Mouse (Mus musculus) hindbrain, postnatal 0 days (tissue): ENCODE measurements around the gene Cbx2. TPM values are rescaled to one million over a fixed set of nuclear protein-coding genes. Genes with fewer than 3 reads are reported as not detected.

Experiments used
- ATAC-seq: fragments of 200-750 bp; cut with Nextera tagmentation; 2 replicates; pipeline ENCODE4 v1.8.0; 2017; ENCODE audit warnings: mild to moderate bottlenecking, moderate TSS enrichment, moderate library complexity
- DNase-seq: peaks from one replicate; pipeline ENCODE4 v3.0.0-alpha.2; 2015; ENCODE audit warnings: low spot score
- H3K27ac ChIP-seq: fragments of 300-500 bp; sonication (generic); 2 replicates; pipeline ENCODE4 v1.5.1; 2014; ENCODE audit warnings: mild to moderate bottlenecking
- H3K27me3 ChIP-seq: fragments of 300-500 bp; sonication (generic); 2 replicates; pipeline ENCODE4 v1.6.1; 2014; ENCODE audit warnings: low read length, mixed read lengths; ENCODE audit not compliant: insufficient read depth
- H3K36me3 ChIP-seq: fragments of 300-500 bp; sonication (generic); 2 replicates; pipeline ENCODE4 v1.6.1; 2014; ENCODE audit warnings: low read length, mixed read lengths; ENCODE audit not compliant: insufficient read depth
- H3K4me1 ChIP-seq: fragments of 300-500 bp; sonication (generic); 2 replicates; pipeline ENCODE4 v1.6.1; 2014; ENCODE audit warnings: antibody characterized with exemption, low read length, mixed read lengths; ENCODE audit not compliant: insufficient read depth
- H3K4me2 ChIP-seq: fragments of 300-500 bp; sonication (generic); 2 replicates; pipeline ENCODE4 v1.6.1; 2014; ENCODE audit warnings: low read depth, mild to moderate bottlenecking, low read length, moderate library complexity, mixed read lengths
- H3K4me3 ChIP-seq: fragments of 300-500 bp; sonication (generic); 2 replicates; pipeline ENCODE4 v1.5.1; 2014; ENCODE audit warnings: low read length
- H3K9ac ChIP-seq: fragments of 300-500 bp; sonication (generic); replicated peaks from 2 replicates; pipeline ENCODE4 v1.6.1; 2014; ENCODE audit warnings: mild to moderate bottlenecking, low read length, moderate library complexity, mixed read lengths
- H3K9me3 ChIP-seq: fragments of 300-500 bp; sonication (generic); 2 replicates; pipeline ENCODE4 v1.6.1; 2016; ENCODE audit warnings: low read length, mixed read lengths
- CTCF ChIP-seq: IDR thresholded peaks from 2 replicates; pipeline ENCODE4 v1.5.1; 2016; ENCODE audit warnings: antibody characterized with exemption, control low read depth, low read depth
- WGBS: fragments of 180-500 bp; shearing (Covaris S2); extraction: QIAGEN DNeasy Blood & Tissue Kit; methylation state at CpG from one replicate; pipeline ENCODE4 v1.1.7; 2014; 5-methylcytosine and 5-hydroxymethylcytosine counted together
- polyA plus RNA-seq: library from polyadenylated mRNA; unstranded; fragments of >200 nt; fragmentation: Nextera tagmentation; extraction: Ambion mirVana; gene quantifications from 2 replicates; pipeline ENCODE4 v1.2.1, GENCODE M21; 2015
- total RNA-seq: library from RNA; depleted of rRNA; stranded (reverse); fragments of >200 nt; gene quantifications from 2 replicates; pipeline ENCODE4 v1.2.3, GENCODE M21; 2014

The Cbx2 gene
- total and polyA plus RNA-seq, 2 experiments from 2014 or later = 7.4 to 14.6 TPM

DNA sequence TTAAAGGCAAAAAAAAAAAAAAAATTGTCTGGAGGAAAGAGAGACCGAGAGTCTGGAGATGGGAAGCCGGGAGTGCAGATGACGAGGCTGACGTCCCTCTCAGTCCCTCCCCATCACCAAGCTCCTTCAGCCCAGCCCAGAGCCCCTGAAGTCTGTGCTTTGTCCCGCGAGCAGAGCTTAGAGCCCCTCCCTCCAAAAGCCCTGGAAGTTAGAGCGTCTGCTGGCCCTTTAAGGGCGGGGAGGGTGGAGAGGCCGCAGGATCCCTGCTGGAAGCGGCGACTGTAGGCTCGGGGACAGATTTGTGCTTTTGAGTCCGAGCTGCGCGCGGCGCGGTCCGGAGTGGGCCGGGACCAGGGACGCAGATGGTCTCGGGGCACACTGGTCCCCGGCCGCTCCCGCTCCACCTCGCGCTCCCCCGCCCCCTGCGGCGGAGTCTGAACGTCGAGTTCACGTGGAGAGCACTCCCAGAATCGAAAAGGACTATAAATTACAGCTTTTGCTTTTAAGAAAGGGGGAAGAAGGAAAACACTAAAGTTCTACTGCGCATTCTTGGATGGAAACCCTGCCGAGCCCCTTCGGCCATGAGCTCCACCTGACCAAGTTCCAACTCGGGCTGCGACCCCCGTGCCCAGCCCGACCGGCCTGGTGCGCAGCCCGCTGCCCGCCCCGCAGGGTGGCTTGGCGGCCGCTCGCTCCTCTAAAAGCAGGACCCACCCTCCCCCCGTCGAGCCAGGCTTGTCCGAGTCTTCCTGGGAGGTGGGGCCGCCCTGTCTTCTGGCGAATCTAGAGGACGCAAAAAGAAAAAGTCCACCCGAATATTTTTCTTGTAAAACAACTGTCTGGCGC is 14.4 kb downstream of the Cbx2 start:
- DNase-seq (no peak), ATAC-seq (no peak)
- Histone ChIP-seq H3K9me3 (no peaks in the 10 kb centered on the region), H3K4me3 (peak overlapping the region; percentile 38), H3K27me3 (peaks cover 17% of the 10 kb centered on the region), H3K4me2 (peak overlapping the region; percentile 70), H3K9ac (peak overlapping the region; percentile 7; the same call in 1 of the 2 replicates), H3K27ac (no peak overlapping the region), H3K36me3 (peaks cover 10% of the 10 kb centered on the region; the same call in 1 of the 2 replicates), H3K4me1 (peaks cover 13% of the 10 kb centered on the region)
- no peak for TF ChIP-seq CTCF
- 16% methylated on average over 56 of the region's 57 CpGs for WGBS

DNA sequence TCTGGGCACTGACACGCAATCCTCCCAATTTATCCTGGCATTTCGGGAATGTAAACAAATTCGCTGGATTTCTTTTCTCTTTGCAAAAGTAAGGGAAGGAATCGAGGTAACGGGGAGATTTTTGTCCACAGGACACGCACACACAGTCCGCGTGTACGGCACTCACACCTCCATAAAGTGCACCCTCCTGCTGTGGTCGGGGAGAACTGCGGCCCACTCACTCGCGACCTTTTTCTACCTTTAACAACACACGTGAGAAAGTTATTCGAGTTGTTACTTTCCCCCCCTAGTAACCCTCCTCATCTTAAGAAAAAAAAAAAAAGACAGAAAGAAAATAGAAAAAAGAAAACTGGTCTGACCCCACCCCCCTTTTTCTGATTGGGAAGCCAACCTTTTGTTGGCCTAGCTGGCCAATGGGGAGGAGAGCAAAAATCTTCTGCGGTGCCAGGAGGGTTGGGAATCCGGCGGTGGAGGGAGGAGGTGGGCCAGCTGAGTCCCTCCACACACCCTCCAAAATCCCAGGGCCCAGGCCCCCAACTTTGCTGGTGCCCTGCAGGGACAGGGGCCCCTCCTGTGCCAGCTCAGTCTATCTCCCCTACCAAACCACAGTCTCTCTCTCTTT is 15.1 kb downstream of the Cbx2 start:
- peaks cover 10% of the 10 kb centered on the region; the same call in 1 of the 2 replicates for H3K36me3 ChIP-seq
- no peak for TF ChIP-seq CTCF
- H3K4me3 ChIP-seq = peak overlapping the region; percentile 38
- H3K9ac ChIP-seq = no peak overlapping the region
- peaks cover 17% of the 10 kb centered on the region for H3K27me3 ChIP-seq
- WGBS = 37% methylated on average over 18 of the region's 18 CpGs
- H3K27ac ChIP-seq = no peak overlapping the region
- DNase-seq = no peak
- ATAC-seq = no peak
- peak overlapping the region; percentile 70 for H3K4me2 ChIP-seq
- no peaks in the 10 kb centered on the region for H3K9me3 ChIP-seq
- peaks cover 13% of the 10 kb centered on the region for H3K4me1 ChIP-seq

DNA sequence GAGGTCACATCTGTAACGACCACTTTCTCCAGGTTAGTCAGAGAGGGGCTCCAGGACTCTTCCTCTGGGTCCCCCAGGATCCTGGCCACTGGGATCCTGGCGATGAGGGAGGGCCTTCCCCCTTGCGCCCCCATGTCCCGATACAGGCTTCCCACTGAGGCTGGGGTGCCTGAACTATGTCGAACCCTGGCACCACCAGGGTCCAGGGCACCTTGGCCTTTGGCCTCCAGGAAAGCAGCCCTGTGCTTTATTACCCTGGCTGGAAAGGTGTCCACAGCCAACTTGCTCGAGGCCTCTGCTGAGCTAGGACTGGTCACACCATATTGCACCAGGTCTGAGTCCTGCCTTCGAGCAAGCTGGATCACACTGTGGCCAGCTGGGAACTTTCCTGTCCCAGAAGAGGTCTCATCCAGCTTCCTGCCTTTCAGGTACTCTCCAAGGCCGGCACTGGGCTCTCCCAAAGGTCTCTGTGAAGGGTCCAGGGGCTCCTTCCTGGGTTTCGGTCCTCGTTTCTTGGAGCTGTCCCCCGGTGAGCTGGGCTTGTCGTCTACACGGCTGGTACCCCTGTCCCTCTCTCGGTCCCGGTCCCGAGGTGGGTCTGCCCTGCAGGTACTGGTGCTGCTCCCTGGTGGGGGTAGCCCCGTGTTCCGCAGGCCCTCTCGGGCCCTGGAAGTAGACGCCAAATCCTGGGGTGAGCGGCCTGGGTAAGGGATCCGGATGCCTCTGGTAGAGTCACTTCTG is 16.2 kb downstream of the Cbx2 start:
- H3K4me1 ChIP-seq = peaks cover 13% of the 10 kb centered on the region
- H3K27ac ChIP-seq = no peak overlapping the region
- H3K36me3 ChIP-seq = peaks cover 10% of the 10 kb centered on the region; the same call in 1 of the 2 replicates
- 51% methylated on average over 22 of the region's 22 CpGs for WGBS
- H3K9ac ChIP-seq = no peak overlapping the region
- H3K9me3 ChIP-seq = no peaks in the 10 kb centered on the region
- H3K4me2 ChIP-seq = peak overlapping the region; percentile 94
- TF ChIP-seq CTCF = no peak
- ATAC-seq = no peak
- no peak for DNase-seq
- no peak overlapping the region; the same call in 1 of the 2 replicates for H3K4me3 ChIP-seq
- H3K27me3 ChIP-seq = peaks cover 25% of the 10 kb centered on the region

DNA sequence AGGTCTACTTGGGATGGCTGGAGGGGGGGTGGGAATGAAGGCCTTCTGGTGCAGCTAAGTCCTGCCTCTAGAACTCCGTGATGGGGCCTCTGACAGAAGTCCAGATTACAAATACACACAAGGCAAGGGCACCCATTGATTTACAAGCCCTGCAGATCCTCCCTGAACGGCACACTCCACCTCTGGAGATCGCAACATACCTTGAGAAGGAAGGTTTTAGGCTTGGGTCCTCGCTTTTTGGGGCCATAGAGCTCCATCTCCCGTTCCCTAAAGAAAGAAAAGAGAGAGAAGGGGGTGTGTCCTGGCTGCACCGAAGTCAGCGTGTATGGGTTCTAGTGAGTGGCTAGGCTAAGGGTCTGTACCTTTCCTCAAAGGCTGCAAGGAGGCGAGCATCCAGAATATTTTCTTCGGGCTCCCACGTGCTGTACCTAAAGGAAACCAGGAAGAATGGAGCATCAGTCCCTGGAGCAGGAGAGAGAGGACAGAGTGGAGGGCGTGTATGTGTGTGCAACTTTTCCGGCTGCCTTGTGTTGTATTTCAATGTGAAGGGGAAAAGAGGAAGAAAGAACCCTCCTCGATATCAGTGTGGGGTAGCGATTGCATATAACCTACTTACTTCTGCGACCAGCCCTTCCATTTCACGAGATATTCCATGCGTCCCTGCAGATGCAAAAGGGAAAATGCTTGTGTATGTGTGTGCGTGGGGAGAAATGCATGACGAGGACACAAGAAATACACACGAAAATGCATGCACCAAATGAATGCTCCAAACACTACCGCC is 17.2 kb downstream of the Cbx2 start:
- TF ChIP-seq CTCF = no peak
- no peaks in the 10 kb centered on the region for H3K9me3 ChIP-seq
- H3K4me1 ChIP-seq = peaks cover 13% of the 10 kb centered on the region
- peaks cover 32% of the 10 kb centered on the region for H3K27me3 ChIP-seq
- DNase-seq = no peak
- 12% methylated on average over 21 of the region's 21 CpGs for WGBS
- peak overlapping the region; percentile 81 for H3K9ac ChIP-seq
- peak overlapping the region; percentile 81 for H3K4me3 ChIP-seq
- H3K27ac ChIP-seq = peak overlapping the region; percentile 89
- no peak for ATAC-seq
- H3K4me2 ChIP-seq = peak overlapping the region; percentile 94
- H3K36me3 ChIP-seq = peaks cover 10% of the 10 kb centered on the region; the same call in 1 of the 2 replicates

DNA sequence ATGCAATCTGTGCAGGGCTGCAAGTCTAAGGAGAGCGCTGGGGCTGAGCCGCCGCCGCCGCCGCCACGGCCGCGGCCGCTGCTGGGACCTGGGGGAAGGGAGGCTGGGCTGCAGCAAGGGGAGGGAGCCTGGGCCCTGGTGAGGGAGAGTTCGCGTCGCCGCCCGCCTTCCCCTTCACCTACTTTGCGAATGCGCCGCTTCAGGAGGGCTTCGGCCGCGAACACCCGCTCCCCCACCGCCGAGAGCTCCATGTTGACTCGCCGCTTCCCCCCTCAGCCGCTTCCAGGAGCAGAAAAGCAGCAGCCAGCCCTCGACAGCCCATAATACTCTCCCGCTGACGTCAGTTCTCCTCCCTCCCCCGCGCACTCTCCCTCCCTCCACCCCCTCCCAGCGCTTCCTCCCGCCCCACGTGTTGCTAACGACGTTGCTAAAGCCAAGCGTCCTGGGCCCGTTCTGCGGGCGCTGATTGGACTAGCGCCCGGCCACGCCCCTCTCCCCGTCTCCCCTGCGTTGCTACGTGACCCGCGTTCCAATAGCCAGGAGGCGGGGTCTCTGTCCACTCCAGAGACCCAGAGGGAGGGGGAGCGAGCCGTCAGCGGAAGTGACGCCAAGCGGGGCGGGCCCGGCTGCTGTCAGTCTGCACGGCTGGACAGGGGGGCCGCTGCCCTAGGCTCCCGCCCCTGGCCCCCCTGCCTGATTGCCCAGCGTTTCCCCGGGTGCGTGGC is 18.0 kb downstream of the Cbx2 start, which contains the start of gene Cbx8:
Gene Cbx8 (minus strand): TSS at position 370 of the 725 bp plus-strand sequence.
- DNase-seq (peak; percentile 100), ATAC-seq (peak; percentile 95)
- peak within 1 kb of the TSS; percentile 89 for H3K27ac ChIP-seq
- H3K4me2 ChIP-seq = peak within 1 kb of the TSS; percentile 94
- no peaks in the 10 kb centered on the region for H3K9me3 ChIP-seq
- no peak for TF ChIP-seq CTCF
- peaks cover 31% of the 10 kb centered on the region for H3K27me3 ChIP-seq
- WGBS = 1% methylated on average over 61 of the region's 63 CpGs
- peak within 1 kb of the TSS; percentile 81 for H3K4me3 ChIP-seq
- H3K4me1 ChIP-seq = peaks cover 13% of the 10 kb centered on the region
- H3K9ac ChIP-seq = peak within 1 kb of the TSS; percentile 81
- H3K36me3 ChIP-seq = peaks cover 10% of the 10 kb centered on the region; the same call in 1 of the 2 replicates
